Mouse (Mus musculus): ENCODE data around the gene Gpbar1.

DNA sequence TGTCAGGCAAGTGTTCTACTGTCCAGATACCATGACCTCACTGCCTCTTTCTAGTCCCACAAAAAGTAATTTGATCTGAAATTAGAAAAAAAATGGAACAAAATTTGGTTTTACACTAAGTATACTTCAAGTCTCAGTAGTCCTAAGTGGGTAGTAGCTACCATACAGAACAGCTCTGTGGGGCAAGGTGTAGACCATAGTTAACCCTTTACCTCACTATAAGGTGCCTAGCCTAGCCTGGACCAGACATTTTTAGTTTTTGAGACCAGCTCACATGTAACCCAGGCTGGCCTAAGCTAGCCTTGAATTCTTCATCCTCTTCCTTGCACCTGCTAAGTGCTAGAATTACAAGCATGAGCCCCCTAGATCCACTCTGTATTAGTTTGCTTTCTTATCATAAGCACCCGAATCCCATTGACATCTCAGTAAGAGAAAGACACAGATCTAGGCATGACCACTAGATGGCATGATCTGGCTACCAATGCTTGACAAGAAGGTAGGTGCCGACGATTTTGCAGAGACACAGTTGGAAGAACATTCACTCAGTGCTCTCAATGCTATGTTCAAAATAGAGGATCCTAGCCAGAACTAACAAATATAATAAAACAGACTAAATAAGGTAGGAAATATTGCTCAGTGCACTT is 34.8 kb downstream of the Gpbar1 start:
- TF ChIP-seq CTCF (IDR thresholded peaks at IDR 0.05) (peak; percentile 96), EP300 (IDR thresholded peaks at IDR 0.05) (no peak)

All from lung, postnatal 0 days (tissue).